1 mouse cellular context compared by ENCODE assay signal in genomic region chr5:100418861-100419260, GRCm38 (mm10).
TF ChIP-seq lines count a peak whose summit lies in the region.

No protein-coding gene starts in this region.

TF ChIP-seq in MEL, 35 proteins besides CTCF, POLR2A, EP300 and RAD21 (continued from another document):
- no peak for TF ChIP-seq MAX (IDR thresholded peaks at IDR 0.05; ENCODE audit: low read length)
